Mouse (Mus musculus): Measurements from ENCODE around the gene Tns3. TPM values are rescaled to one million over a fixed set of nuclear protein-coding genes. Genes with fewer than 3 reads are reported as not detected.
A peak's percentile ranks its signal among the peaks of the same experiment; 100 is the strongest.

Gene Tns3
- total RNA-seq, 1 experiment from 2014 or later, result 38.4 TPM

DNA sequence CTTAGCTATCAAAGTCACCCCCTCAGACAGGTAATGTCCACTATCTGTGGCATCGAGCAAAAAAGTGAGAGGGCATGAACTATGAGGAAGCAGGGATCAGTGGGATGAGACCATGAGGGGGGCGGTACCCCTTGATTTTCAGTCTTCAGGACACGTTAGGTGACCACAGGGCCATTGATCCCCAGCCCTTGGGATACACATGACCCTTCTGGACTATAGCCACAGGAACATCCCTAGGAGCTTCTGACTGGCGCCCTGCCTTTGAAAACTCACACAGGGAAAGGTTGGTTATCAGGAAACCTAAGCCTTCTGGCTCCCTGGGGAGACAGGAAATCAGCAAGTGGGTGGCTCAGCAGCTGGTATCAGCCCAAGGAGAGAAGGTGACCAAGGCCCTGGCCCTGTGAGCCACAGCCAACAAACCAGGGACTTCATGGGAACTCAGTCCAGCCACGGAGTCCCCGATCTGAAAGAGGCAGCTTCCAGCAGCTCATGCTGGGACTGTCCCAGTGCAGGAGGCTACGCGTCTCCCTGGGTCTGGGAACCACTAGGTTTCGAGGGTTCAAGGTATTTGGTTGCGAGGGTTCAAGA lies 12.8 kb downstream of the Tns3 start:
- DNase-seq, result peak; percentile 37

- no peak for DNase-seq
Measured at GRCm38 (mm10) chr11:8645609-8646008, 18.7 kb downstream of the Tns3 start.

DNA sequence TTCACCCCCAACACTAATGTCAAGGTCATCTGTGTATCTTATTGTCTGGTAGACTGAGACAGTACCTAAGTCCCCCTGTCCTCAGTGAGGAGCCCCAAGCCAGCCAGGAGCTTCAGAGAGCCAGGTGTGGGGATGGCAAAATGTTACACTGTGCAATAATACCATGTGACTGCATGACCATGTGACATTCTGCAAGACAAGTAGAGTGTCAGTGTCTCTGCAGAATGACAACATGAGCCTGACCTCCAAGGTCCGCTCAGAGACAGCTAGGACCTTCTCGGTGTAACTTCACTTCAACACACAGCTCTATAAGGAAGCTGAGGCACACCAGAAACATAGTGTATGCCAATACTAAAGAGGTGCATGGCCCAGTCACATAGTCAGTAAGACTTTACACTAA lies 20.1 kb downstream of the Tns3 start:
- DNase-seq, result no peak

GRCm38 (mm10) chr11:8641634-8642277 lies 22.6 kb downstream of the Tns3 start:
- no peak for DNase-seq

DNA sequence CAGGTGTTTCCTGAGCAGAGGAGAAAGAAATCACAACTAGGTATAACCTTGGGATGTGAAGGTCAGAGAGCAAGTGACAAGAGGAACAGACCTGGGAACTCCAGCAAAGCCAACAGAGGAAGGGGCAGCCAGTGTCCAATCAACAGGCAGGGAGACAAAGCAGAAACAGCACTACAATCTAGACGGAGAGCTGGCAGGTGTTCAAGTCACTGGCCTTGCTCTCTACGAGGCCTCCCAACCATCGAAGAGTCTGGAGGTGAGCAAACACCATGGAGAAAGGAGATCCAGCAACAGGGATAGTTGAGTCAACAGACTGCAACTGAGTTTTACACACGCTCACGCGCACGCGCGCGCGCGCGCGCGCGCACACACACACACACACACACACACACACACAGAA lies 24.6 kb downstream of the Tns3 start:
- DNase-seq, result peak; percentile 68

DNA sequence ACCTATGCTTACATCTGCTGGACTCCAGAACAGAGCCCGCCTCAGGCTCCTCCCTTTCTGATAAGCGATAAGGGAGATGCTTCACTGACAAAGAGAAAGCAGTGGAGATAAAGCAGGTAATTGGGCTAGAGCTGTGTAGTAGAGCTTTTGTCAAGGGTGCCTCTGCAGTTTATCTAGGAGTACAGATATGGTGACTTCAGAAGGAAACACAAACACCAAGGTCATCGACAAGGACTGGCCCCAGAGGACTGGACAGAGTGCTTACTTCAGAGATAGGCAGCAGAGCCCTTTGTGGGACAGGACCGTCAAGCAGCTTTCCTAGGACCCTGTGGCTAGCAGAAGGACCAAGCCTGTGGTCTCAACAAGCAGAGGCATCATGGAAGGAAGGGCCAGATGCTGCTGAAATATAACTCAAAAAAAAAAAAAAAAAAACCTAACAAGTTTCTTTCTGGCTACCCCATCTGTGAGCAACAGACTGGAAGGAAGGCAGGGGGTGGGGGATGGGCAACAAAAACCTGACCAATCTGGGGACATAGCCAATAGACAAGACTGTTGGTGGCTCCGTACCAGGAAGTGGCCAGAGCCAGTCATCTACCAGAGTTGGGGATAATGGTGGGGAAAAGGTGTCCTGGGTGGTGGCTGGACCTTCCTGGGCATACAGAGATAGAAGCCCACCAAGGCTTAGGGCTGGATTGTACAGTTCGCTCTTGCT lies 25.2 kb downstream of the Tns3 start:
- DNase-seq, result peak; percentile 60

DNA sequence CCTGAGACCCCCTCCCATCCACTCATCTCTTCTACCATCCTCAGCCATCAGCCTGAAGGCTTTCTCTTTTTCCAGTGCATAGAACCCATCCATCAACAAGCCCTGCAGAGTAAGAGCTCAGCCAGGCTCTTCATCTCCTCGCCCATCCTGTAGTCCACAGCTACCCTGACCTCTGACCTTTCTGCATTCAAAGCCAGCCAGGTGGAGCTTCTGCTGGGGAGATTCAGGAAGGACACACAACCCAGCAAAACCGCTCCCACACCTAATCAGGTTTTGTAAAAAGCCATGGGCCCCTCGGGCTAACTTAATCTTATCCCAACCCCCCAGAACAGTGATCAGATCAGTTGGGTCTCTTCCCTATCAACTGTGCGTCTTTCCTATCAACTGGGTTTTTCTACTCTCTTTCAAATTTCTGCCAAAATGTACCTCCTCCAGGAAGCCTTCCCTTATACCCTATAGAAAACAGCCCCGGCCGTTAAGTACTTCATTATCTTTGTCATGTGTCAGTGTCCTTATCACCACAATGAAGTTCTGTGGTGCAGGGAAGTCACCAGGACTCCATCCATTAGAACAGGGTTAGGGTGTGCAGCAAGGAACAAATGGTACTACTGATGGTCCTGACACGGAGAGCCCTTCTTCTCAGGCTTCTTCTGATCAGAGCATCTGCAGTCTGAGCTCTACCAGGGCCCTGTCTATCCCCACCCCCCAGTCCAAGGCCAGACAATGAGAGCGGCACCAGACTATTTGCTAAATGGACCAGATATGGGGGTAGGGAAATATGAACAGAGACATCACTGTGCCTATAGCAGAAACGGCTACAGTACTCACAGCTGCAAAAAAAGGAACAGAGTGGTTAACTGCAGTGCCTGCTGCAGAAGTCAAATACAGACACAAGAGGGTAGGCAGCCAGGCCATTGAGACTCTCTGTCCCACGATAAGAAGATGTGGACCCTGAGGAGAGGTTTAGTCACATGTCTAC lies 26.6 kb downstream of the Tns3 start:
- DNase-seq, result no peak

GRCm38 (mm10) chr11:8636680-8637079 lies 27.7 kb downstream of the Tns3 start:
- no peak for DNase-seq

GRCm38 (mm10) chr11:8635778-8636177 lies 28.6 kb downstream of the Tns3 start:
- DNase-seq, result no peak

DNA sequence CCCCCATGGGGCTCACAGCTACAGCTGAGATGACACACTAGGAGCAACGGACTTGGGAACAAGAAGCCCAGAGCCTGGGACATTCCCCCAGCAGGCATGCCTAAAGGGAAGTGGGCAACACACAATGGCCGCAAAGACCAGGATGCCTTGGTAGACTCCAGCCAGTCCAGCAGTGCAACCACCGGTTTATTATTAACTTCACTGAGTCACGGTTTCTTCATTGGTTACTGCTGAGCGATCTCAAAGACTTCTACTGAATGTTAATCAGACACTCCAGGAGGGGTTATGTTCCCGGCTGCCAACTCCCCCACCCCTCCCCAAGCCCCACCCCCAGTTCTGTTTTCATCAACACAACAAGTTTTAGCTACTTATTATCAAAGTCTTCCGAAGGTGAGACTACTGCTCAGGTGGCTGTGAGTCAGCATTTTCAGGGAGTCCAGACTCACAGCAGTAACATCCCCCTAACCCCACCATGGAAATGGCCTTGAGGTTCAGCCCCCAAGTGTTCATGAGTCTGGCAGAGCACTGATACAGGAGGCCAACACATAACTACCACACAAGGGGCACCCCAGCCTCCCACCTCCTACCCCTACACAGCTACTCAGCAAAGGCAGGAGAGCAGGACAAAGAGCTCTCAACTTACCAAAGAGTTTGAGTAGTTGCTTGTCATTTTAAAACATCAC lies 29.5 kb downstream of the Tns3 start:
- DNase-seq, result no peak

DNA sequence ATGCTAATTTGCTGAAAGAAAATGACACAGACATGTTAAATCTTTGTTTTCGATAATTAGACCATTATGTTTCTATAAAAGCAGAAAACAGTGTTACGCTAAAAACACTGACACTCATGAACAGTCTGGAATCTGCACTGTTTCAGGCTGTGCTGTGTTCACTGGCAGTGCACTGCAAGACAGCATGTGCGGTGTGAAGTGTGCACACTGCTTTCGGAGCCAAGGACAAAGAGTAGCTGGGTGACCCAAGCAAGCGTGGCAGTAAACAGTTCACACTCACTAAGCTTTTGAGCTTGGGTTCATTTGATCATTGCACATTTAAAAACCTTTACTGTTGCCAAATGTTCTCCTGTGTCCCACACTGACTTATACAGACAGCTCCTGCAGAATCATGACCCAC lies 32.2 kb downstream of the Tns3 start:
- no peak for DNase-seq

DNA sequence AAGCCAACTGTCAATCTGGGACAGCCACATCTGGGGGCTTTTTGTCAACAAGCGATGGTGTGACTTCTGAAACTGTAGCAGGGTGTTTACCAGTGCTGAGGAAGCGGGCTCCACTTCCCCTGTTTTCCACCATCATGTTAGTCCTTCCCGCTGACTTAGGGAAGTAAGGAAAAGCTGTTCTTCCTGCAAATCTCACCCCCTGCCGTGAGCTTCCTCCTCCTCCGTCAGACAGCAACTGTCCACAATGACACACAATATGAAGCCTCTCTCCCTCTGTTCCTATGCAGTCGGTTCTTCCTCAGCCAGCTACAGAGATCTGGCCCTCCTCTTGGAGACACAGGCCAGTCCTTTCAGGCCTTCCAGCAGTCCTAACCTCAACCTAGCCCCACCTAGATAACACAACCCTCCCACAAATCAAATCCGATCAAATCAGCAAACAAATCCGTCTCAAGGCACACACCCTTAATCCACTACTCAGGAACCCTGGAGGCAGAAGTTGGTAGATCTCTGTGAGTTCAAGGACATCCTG lies 34.4 kb downstream of the Tns3 start:
- DNase-seq, result no peak

GRCm38 (mm10) chr11:8629326-8629725 lies 35.0 kb downstream of the Tns3 start:
- peak; percentile 43 for DNase-seq

GRCm38 (mm10) chr11:8628846-8629253 lies 35.5 kb downstream of the Tns3 start:
- peak; percentile 51 for DNase-seq

DNA sequence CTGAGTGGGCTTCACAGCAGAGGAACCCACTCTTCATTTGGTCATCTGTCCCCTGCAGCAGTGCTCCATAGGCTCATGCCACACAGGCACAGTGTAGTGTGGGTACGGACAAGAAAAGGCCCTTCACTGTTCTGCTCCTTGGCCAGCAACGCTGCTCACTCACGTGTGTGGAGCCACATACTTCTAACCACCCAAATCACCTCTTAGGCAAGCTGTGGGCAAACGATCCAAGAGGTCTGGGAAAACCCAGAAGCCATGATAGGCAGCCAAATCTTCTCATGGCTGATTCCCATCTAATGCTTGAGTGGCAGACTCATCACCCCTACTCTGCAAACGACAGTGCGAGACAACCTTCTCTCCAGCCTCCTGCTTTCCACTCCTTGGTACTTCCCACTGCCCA lies 37.2 kb downstream of the Tns3 start:
- no peak for DNase-seq

DNA sequence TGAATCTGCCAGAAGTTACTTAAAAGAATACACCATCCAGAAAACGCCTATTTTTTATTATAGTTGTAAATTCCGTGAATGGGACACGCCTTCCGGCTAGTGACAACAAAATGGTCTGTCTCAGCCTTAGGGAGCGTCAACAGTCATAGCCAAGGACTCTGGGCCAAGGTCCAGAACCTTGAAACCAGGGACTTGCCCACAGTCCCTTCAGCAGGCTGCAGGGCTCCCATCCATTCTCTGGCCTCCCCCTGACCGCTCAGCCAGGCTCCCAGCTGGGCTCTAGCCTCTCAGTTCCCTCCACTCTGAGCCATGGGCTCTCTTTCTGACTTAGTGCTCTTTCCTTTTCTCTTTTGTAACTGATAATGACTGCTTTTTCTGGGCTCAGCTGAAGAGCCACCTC lies 37.6 kb downstream of the Tns3 start:
- DNase-seq, result peak; percentile 68

- no peak for DNase-seq
Measured at GRCm38 (mm10) chr11:8625915-8626604, 38.3 kb downstream of the Tns3 start.

- DNase-seq, result no peak
Measured at GRCm38 (mm10) chr11:8625451-8625850, 38.9 kb downstream of the Tns3 start.

- peak; percentile 77 for DNase-seq
Measured at GRCm38 (mm10) chr11:8624179-8624886, 40.0 kb downstream of the Tns3 start.

DNA sequence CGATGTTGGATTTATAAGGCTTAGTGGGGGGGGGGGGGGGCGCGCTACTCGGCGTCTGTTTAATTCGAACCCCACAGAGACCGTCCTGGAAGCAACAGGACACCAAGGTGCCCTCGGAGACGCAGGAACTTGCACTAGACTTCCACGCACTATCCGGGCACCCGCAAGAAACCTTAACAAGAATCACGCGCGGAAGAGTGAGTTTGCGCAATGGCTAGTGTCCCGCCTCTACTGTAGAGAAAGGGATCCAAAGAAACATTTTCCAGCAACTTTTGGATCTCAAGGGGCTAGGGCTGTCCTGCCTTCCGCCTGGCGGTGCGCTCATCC lies 40.5 kb downstream of the Tns3 start:
- DNase-seq, result no peak
